Mouse (Mus musculus): ENCODE results near the gene Hormad2. TPM values are rescaled to one million over a fixed set of nuclear protein-coding genes. Genes with fewer than 3 reads are reported as not detected.

Hormad2 gene
- polyA plus RNA-seq, 1 experiment: not detected

GRCm38 (mm10) chr11:4388018-4388417 lies 52.9 kb downstream of the Hormad2 start:
- Histone ChIP-seq H3K27ac (ENCODE audit: insufficient read depth, low read depth, low read length) (no peak overlapping the region), H3K4me1 (ENCODE audit: control insufficient read depth, insufficient read depth, low read length) (no peaks in the 10 kb centered on the region), H3K4me3 (ENCODE audit: insufficient read depth, low read depth, low read length) (no peak overlapping the region)
- TF ChIP-seq POLR2A (IDR thresholded peaks at IDR 0.05; ENCODE audit: insufficient read depth, low read depth, low read length) (no peak), CTCF (IDR thresholded peaks at IDR 0.05; ENCODE audit: insufficient read depth, low read depth, low read length) (no peak)
- 42% methylated on average over 2 of the region's 2 CpGs for WGBS

GRCm38 (mm10) chr11:4382321-4382720 lies 58.6 kb downstream of the Hormad2 start:
- no peak for TF ChIP-seq POLR2A (IDR thresholded peaks at IDR 0.05; ENCODE audit: insufficient read depth, low read depth, low read length)
- no peak for TF ChIP-seq CTCF (IDR thresholded peaks at IDR 0.05; ENCODE audit: insufficient read depth, low read depth, low read length)
- H3K27ac ChIP-seq (ENCODE audit: insufficient read depth, low read depth, low read length): no peak overlapping the region
- H3K4me3 ChIP-seq (ENCODE audit: insufficient read depth, low read depth, low read length): no peak overlapping the region
- 95% methylated on average over 7 of the region's 7 CpGs for WGBS
- H3K4me1 ChIP-seq (ENCODE audit: control insufficient read depth, insufficient read depth, low read length): no peaks in the 10 kb centered on the region

GRCm38 (mm10) chr11:4379857-4380256 lies 61.0 kb downstream of the Hormad2 start:
- Histone ChIP-seq H3K4me1 (ENCODE audit: control insufficient read depth, insufficient read depth, low read length) (0 out of 2 replicates have a peak, but pooled peaks cover 2% of the 10 kb centered on the region), H3K4me3 (ENCODE audit: insufficient read depth, low read depth, low read length) (no peak overlapping the region), H3K27ac (ENCODE audit: insufficient read depth, low read depth, low read length) (no peak overlapping the region)
- no peak for TF ChIP-seq CTCF (IDR thresholded peaks at IDR 0.05; ENCODE audit: insufficient read depth, low read depth, low read length)
- TF ChIP-seq POLR2A (IDR thresholded peaks at IDR 0.05; ENCODE audit: insufficient read depth, low read depth, low read length): no peak
- 89% methylated on average over 4 of the region's 4 CpGs for WGBS

GRCm38 (mm10) chr11:4366389-4366788 lies 74.5 kb downstream of the Hormad2 start:
- WGBS: 90% methylated on average over 4 of the region's 4 CpGs
- TF ChIP-seq POLR2A (IDR thresholded peaks at IDR 0.05; ENCODE audit: insufficient read depth, low read depth, low read length) (no peak), CTCF (IDR thresholded peaks at IDR 0.05; ENCODE audit: insufficient read depth, low read depth, low read length) (no peak)
- Histone ChIP-seq H3K27ac (ENCODE audit: insufficient read depth, low read depth, low read length) (no peak overlapping the region), H3K4me1 (ENCODE audit: control insufficient read depth, insufficient read depth, low read length) (no peaks in the 10 kb centered on the region), H3K4me3 (ENCODE audit: insufficient read depth, low read depth, low read length) (no peak overlapping the region)

- 71% methylated on average over 5 of the region's 5 CpGs for WGBS
- TF ChIP-seq CTCF (IDR thresholded peaks at IDR 0.05; ENCODE audit: insufficient read depth, low read depth, low read length) (no peak), POLR2A (IDR thresholded peaks at IDR 0.05; ENCODE audit: insufficient read depth, low read depth, low read length) (no peak)
- H3K4me3 ChIP-seq (ENCODE audit: insufficient read depth, low read depth, low read length): no peak overlapping the region
- H3K27ac ChIP-seq (ENCODE audit: insufficient read depth, low read depth, low read length): no peak overlapping the region
- no peaks in the 10 kb centered on the region for H3K4me1 ChIP-seq (ENCODE audit: control insufficient read depth, insufficient read depth, low read length)
Measured at GRCm38 (mm10) chr11:4355430-4355829, 85.5 kb downstream of the Hormad2 start.

- WGBS: 88% methylated on average over 3 of the region's 3 CpGs
- H3K4me1 ChIP-seq (ENCODE audit: control insufficient read depth, insufficient read depth, low read length): no peaks in the 10 kb centered on the region
- H3K4me3 ChIP-seq (ENCODE audit: insufficient read depth, low read depth, low read length): no peak overlapping the region
- no peak for TF ChIP-seq POLR2A (IDR thresholded peaks at IDR 0.05; ENCODE audit: insufficient read depth, low read depth, low read length)
- no peak for TF ChIP-seq CTCF (IDR thresholded peaks at IDR 0.05; ENCODE audit: insufficient read depth, low read depth, low read length)
- no peak overlapping the region for H3K27ac ChIP-seq (ENCODE audit: insufficient read depth, low read depth, low read length)
Measured at GRCm38 (mm10) chr11:4352637-4353036, 88.3 kb downstream of the Hormad2 start.

- WGBS: 89% methylated on average over 4 of the region's 4 CpGs
- no peak overlapping the region for H3K27ac ChIP-seq (ENCODE audit: insufficient read depth, low read depth, low read length)
- TF ChIP-seq POLR2A (IDR thresholded peaks at IDR 0.05; ENCODE audit: insufficient read depth, low read depth, low read length) (no peak), CTCF (IDR thresholded peaks at IDR 0.05; ENCODE audit: insufficient read depth, low read depth, low read length) (no peak)
Measured at GRCm38 (mm10) chr11:4343926-4344325, 97.0 kb downstream of the Hormad2 start.

GRCm38 (mm10) chr11:4342027-4342426 lies 98.9 kb downstream of the Hormad2 start:
- Histone ChIP-seq H3K27ac (ENCODE audit: insufficient read depth, low read depth, low read length) (no peak overlapping the region), H3K4me3 (ENCODE audit: insufficient read depth, low read depth, low read length) (no peak overlapping the region), H3K4me1 (ENCODE audit: control insufficient read depth, insufficient read depth, low read length) (peaks cover 7% of the 10 kb centered on the region; the same call in 1 of the 2 replicates)
- WGBS: 33% methylated on average over 7 of the region's 7 CpGs
- TF ChIP-seq POLR2A (IDR thresholded peaks at IDR 0.05; ENCODE audit: insufficient read depth, low read depth, low read length) (no peak), CTCF (IDR thresholded peaks at IDR 0.05; ENCODE audit: insufficient read depth, low read depth, low read length) (no peak)

More at GRCm38 (mm10) chr11:4343926-4344325, 97.0 kb downstream of the Hormad2 start:
- H3K4me3 ChIP-seq (ENCODE audit: insufficient read depth, low read depth, low read length): no peak overlapping the region
- peaks cover 7% of the 10 kb centered on the region; the same call in 1 of the 2 replicates for H3K4me1 ChIP-seq (ENCODE audit: control insufficient read depth, insufficient read depth, low read length)

- Histone ChIP-seq H3K27ac (ENCODE audit: insufficient read depth, low read depth, low read length) (no peak overlapping the region), H3K4me1 (ENCODE audit: control insufficient read depth, insufficient read depth, low read length) (peaks cover 7% of the 10 kb centered on the region; the same call in 1 of the 2 replicates), H3K4me3 (ENCODE audit: insufficient read depth, low read depth, low read length) (no peak overlapping the region)
- no peak for TF ChIP-seq POLR2A (IDR thresholded peaks at IDR 0.05; ENCODE audit: insufficient read depth, low read depth, low read length)
- no peak for TF ChIP-seq CTCF (IDR thresholded peaks at IDR 0.05; ENCODE audit: insufficient read depth, low read depth, low read length)
- WGBS: 75% methylated on average over 9 of the region's 9 CpGs
Measured at GRCm38 (mm10) chr11:4340109-4340779, 100.7 kb downstream of the Hormad2 start.

Data from olfactory bulb, adult 2 months (tissue).